Mouse (Mus musculus): ENCODE results near the gene Ndufa12. TPM values are rescaled to one million over a fixed set of nuclear protein-coding genes. Genes with fewer than 3 reads are reported as not detected.
A peak's percentile ranks its signal among the peaks of the same experiment; 100 is the strongest.

Gene Ndufa12
- total RNA-seq, 1 experiment, result 184 TPM

GRCm38 (mm10) chr10:94167051-94167750, 31.3 kb upstream of the Ndufa12 start:
- no peak for DNase-seq (ENCODE audit: low read depth, low spot score)
- Histone ChIP-seq H3K36me3 (ENCODE audit: control insufficient read depth, insufficient read depth, low read length, poor library complexity, severe bottlenecking) (peaks cover 17% of the 10 kb centered on the region), H3K9ac (ENCODE audit: insufficient read depth, low read depth, low read length, poor library complexity, severe bottlenecking) (no peak overlapping the region), H3K4me1 (ENCODE audit: control insufficient read depth in 2 of 2, insufficient read depth in 2 of 2, low read length in 2 of 2, poor library complexity in 1 of 2) (peaks cover 0 to 4% of the 10 kb centered on the region in 2 experiments; a peak in 1 of 4 replicates), H3K9me3 (ENCODE audit: control insufficient read depth, insufficient read depth, low read depth, low read length) (no peaks in the 10 kb centered on the region), H3K4me3 (ENCODE audit: insufficient read depth in 1 of 2, low read depth in 1 of 2, low read length in 2 of 2, poor library complexity in 1 of 2, severe bottlenecking in 1 of 2) (no peak overlapping the region), H3K27ac (ENCODE audit: insufficient read depth, low read depth, low read length, poor library complexity, severe bottlenecking) (no peak overlapping the region)
- in situ Hi-C loops (cut with MboI; ENCODE audit: low sequenced_read_pairs in 2 of 2, unreplicated experiment in 2 of 2), result no loop called here
- TF ChIP-seq ZC3H11A (IDR thresholded peaks at IDR 0.05; ENCODE audit: borderline replicate concordance, low read depth, low read length) (no peak), HCFC1 (IDR thresholded peaks at IDR 0.05; ENCODE audit: borderline replicate concordance, insufficient read depth, low read length) (no peak), ZNF384 (IDR thresholded peaks at IDR 0.05; ENCODE audit: low read depth, low read length) (no peak), CHD2 (IDR thresholded peaks at IDR 0.05; ENCODE audit: low read depth, low read length) (no peak), MAFK (IDR thresholded peaks at IDR 0.05; ENCODE audit: insufficient read depth, low read depth, low read length) (no peak)

GRCm38 (mm10) chr10:94171440-94172130, 26.9 kb upstream of the Ndufa12 start:
- no peak overlapping the region; the same call in 1 of the 2 replicates for H3K27ac ChIP-seq (ENCODE audit: insufficient read depth, low read depth, low read length, poor library complexity, severe bottlenecking)
- H3K36me3 ChIP-seq (ENCODE audit: control insufficient read depth, insufficient read depth, low read length, poor library complexity, severe bottlenecking), result peaks cover 18% of the 10 kb centered on the region
- no peak overlapping the region for H3K4me3 ChIP-seq (ENCODE audit: insufficient read depth in 1 of 2, low read depth in 1 of 2, low read length in 2 of 2, poor library complexity in 1 of 2, severe bottlenecking in 1 of 2)

GRCm38 (mm10) chr10:94172137-94172536, 26.4 kb upstream of the Ndufa12 start:
- H3K27ac ChIP-seq (ENCODE audit: insufficient read depth, low read depth, low read length, poor library complexity, severe bottlenecking), result no peak overlapping the region; the same call in 1 of the 2 replicates
- H3K9me3 ChIP-seq (ENCODE audit: control insufficient read depth, insufficient read depth, low read depth, low read length), result no peaks in the 10 kb centered on the region
- no peak for DNase-seq (ENCODE audit: low read depth, low spot score)
- no peak overlapping the region for H3K9ac ChIP-seq (ENCODE audit: insufficient read depth, low read depth, low read length, poor library complexity, severe bottlenecking)
- peaks cover 0 to 7% of the 10 kb centered on the region in 2 experiments; a peak in 3 of 4 replicates for H3K4me1 ChIP-seq (ENCODE audit: control insufficient read depth in 2 of 2, insufficient read depth in 2 of 2, low read length in 2 of 2, poor library complexity in 1 of 2)
- H3K36me3 ChIP-seq (ENCODE audit: control insufficient read depth, insufficient read depth, low read length, poor library complexity, severe bottlenecking), result peaks cover 15% of the 10 kb centered on the region
- H3K4me3 ChIP-seq (ENCODE audit: insufficient read depth in 1 of 2, low read depth in 1 of 2, low read length in 2 of 2, poor library complexity in 1 of 2, severe bottlenecking in 1 of 2), result no peak overlapping the region
- in situ Hi-C loops (cut with MboI; ENCODE audit: low sequenced_read_pairs in 2 of 2, unreplicated experiment in 2 of 2), result no loop called here
- TF ChIP-seq CHD2 (IDR thresholded peaks at IDR 0.05; ENCODE audit: low read depth, low read length), result no peak
- no peak for TF ChIP-seq ZC3H11A (IDR thresholded peaks at IDR 0.05; ENCODE audit: borderline replicate concordance, low read depth, low read length)
- TF ChIP-seq ZNF384 (IDR thresholded peaks at IDR 0.05; ENCODE audit: low read depth, low read length), result no peak
- TF ChIP-seq MAFK (IDR thresholded peaks at IDR 0.05; ENCODE audit: insufficient read depth, low read depth, low read length), result no peak
- no peak for TF ChIP-seq HCFC1 (IDR thresholded peaks at IDR 0.05; ENCODE audit: borderline replicate concordance, insufficient read depth, low read length)

More at GRCm38 (mm10) chr10:94171440-94172130, 26.9 kb upstream of the Ndufa12 start:
- in situ Hi-C loops (cut with MboI; ENCODE audit: low sequenced_read_pairs in 2 of 2, unreplicated experiment in 2 of 2), result no loop called here
- TF ChIP-seq MAFK (IDR thresholded peaks at IDR 0.05; ENCODE audit: insufficient read depth, low read depth, low read length) (no peak), ZNF384 (IDR thresholded peaks at IDR 0.05; ENCODE audit: low read depth, low read length) (no peak)
- Histone ChIP-seq H3K9me3 (ENCODE audit: control insufficient read depth, insufficient read depth, low read depth, low read length) (no peaks in the 10 kb centered on the region), H3K4me1 (ENCODE audit: control insufficient read depth in 2 of 2, insufficient read depth in 2 of 2, low read length in 2 of 2, poor library complexity in 1 of 2) (peaks cover 0 to 7% of the 10 kb centered on the region in 2 experiments; a peak in 3 of 4 replicates), H3K9ac (ENCODE audit: insufficient read depth, low read depth, low read length, poor library complexity, severe bottlenecking) (no peak overlapping the region)
- no peak for DNase-seq (ENCODE audit: low read depth, low spot score)

- Histone ChIP-seq H3K4me1 (ENCODE audit: control insufficient read depth in 2 of 2, insufficient read depth in 2 of 2, low read length in 2 of 2, poor library complexity in 1 of 2) (peaks cover 0 to 7% of the 10 kb centered on the region in 2 experiments; a peak in 3 of 4 replicates), H3K9ac (ENCODE audit: insufficient read depth, low read depth, low read length, poor library complexity, severe bottlenecking) (no peak overlapping the region), H3K9me3 (ENCODE audit: control insufficient read depth, insufficient read depth, low read depth, low read length) (no peaks in the 10 kb centered on the region), H3K27ac (ENCODE audit: insufficient read depth, low read depth, low read length, poor library complexity, severe bottlenecking) (no peak overlapping the region), H3K4me3 (ENCODE audit: insufficient read depth in 1 of 2, low read depth in 1 of 2, low read length in 2 of 2, poor library complexity in 1 of 2, severe bottlenecking in 1 of 2) (no peak overlapping the region), H3K36me3 (ENCODE audit: control insufficient read depth, insufficient read depth, low read length, poor library complexity, severe bottlenecking) (peaks cover 11% of the 10 kb centered on the region)
- in situ Hi-C loops (cut with MboI; ENCODE audit: low sequenced_read_pairs in 2 of 2, unreplicated experiment in 2 of 2), result no loop called here
- peak; percentile 49 for DNase-seq (ENCODE audit: low read depth, low spot score)
- TF ChIP-seq MAFK (IDR thresholded peaks at IDR 0.05; ENCODE audit: insufficient read depth, low read depth, low read length), result no peak
- TF ChIP-seq ZC3H11A (IDR thresholded peaks at IDR 0.05; ENCODE audit: borderline replicate concordance, low read depth, low read length), result no peak
- no peak for TF ChIP-seq HCFC1 (IDR thresholded peaks at IDR 0.05; ENCODE audit: borderline replicate concordance, insufficient read depth, low read length)
- TF ChIP-seq CHD2 (IDR thresholded peaks at IDR 0.05; ENCODE audit: low read depth, low read length), result no peak
- TF ChIP-seq ZNF384 (IDR thresholded peaks at IDR 0.05; ENCODE audit: low read depth, low read length), result no peak
These were observed 25.8 kb upstream of the Ndufa12 start for GRCm38 (mm10) chr10:94172706-94173105.
